Mouse (Mus musculus) forebrain, postnatal 0 days (tissue): ENCODE results near the gene Inpp4b. TPM values are rescaled to one million over a fixed set of nuclear protein-coding genes. Genes with fewer than 3 reads are reported as not detected.

Experiments used
- ATAC-seq: fragments of 200-750 bp; cut with Nextera tagmentation; 2 replicates; pipeline ENCODE4 v1.8.0; 2017; ENCODE audit warnings: mild to moderate bottlenecking, moderate library complexity
- DNase-seq: peaks from one replicate; pipeline ENCODE4 v3.0.0-alpha.2; 2015
- H3K27ac ChIP-seq: fragments of 300-500 bp; sonication (generic); 2 replicates; pipeline ENCODE4 v1.5.1; 2014; ENCODE audit warnings: low read depth, mild to moderate bottlenecking, antibody characterized with exemption, low read length, moderate library complexity, mixed read lengths
- H3K27me3 ChIP-seq: fragments of 300-500 bp; sonication (generic); 2 replicates; pipeline ENCODE4 v1.6.1; 2014; ENCODE audit warnings: mild to moderate bottlenecking, low read length, mixed read lengths; ENCODE audit not compliant: insufficient read depth
- H3K36me3 ChIP-seq: fragments of 300-500 bp; sonication (generic); 2 replicates; pipeline ENCODE4 v1.6.1; 2014; ENCODE audit warnings: mild to moderate bottlenecking, moderate library complexity; ENCODE audit not compliant: insufficient read depth
- H3K4me1 ChIP-seq: fragments of 300-500 bp; sonication (generic); 2 replicates; pipeline ENCODE4 v1.6.1; 2014; ENCODE audit warnings: antibody characterized with exemption; ENCODE audit not compliant: insufficient read depth
- H3K4me2 ChIP-seq: fragments of 300-500 bp; sonication (generic); 2 replicates; pipeline ENCODE4 v1.6.1; 2014; ENCODE audit warnings: low read depth, mild to moderate bottlenecking, moderate library complexity
- H3K4me3 ChIP-seq: fragments of 300-500 bp; sonication (generic); 2 replicates; pipeline ENCODE4 v1.5.1; 2014; ENCODE audit warnings: low read depth, low read length, mixed read lengths
- H3K9ac ChIP-seq: fragments of 300-500 bp; sonication (generic); 2 replicates; pipeline ENCODE4 v1.6.1; 2014; ENCODE audit warnings: mild to moderate bottlenecking
- H3K9me3 ChIP-seq: fragments of 300-500 bp; sonication (generic); 2 replicates; pipeline ENCODE4 v1.6.1; 2016; ENCODE audit warnings: low read length
- CTCF ChIP-seq: sonication (generic); IDR thresholded peaks from 2 replicates; pipeline ENCODE4 v1.5.1; 2016; ENCODE audit warnings: antibody characterized with exemption, control low read depth, low read depth
- WGBS: fragments of 180-500 bp; shearing (Covaris S2); extraction: QIAGEN DNeasy Blood & Tissue Kit; methylation state at CpG from one replicate; pipeline ENCODE4 v1.1.7; 2014; 5-methylcytosine and 5-hydroxymethylcytosine counted together
- polyA plus RNA-seq: library from polyadenylated mRNA; unstranded; fragments of >200 nt; fragmentation: Nextera tagmentation; extraction: Ambion mirVana; gene quantifications from 2 replicates; pipeline ENCODE4 v1.2.1, GENCODE M21; 2015
- total RNA-seq: library from RNA; depleted of rRNA; stranded (reverse); fragments of >200 nt; gene quantifications from 2 replicates; pipeline ENCODE4 v1.2.3, GENCODE M21; 2014

Gene Inpp4b
- total and polyA plus RNA-seq, 2 experiments from 2014 or later = 6.7 to 10.6 TPM

- no peak overlapping the region for H3K4me2 ChIP-seq
- ATAC-seq (no peak), DNase-seq (no peak)
- H3K27me3 ChIP-seq = no peaks in the 10 kb centered on the region
- no peak overlapping the region for H3K27ac ChIP-seq
- 96% methylated on average over 1 of the region's 1 CpGs for WGBS
- H3K4me1 ChIP-seq = no peaks in the 10 kb centered on the region
- H3K36me3 ChIP-seq = no peaks in the 10 kb centered on the region
- no peaks in the 10 kb centered on the region for H3K9me3 ChIP-seq
- H3K4me3 ChIP-seq = no peak overlapping the region
- no peak overlapping the region for H3K9ac ChIP-seq
- TF ChIP-seq CTCF = no peak
These were observed 480.8 kb downstream of the Inpp4b start for GRCm38 (mm10) chr8:81823121-81823520.

DNA sequence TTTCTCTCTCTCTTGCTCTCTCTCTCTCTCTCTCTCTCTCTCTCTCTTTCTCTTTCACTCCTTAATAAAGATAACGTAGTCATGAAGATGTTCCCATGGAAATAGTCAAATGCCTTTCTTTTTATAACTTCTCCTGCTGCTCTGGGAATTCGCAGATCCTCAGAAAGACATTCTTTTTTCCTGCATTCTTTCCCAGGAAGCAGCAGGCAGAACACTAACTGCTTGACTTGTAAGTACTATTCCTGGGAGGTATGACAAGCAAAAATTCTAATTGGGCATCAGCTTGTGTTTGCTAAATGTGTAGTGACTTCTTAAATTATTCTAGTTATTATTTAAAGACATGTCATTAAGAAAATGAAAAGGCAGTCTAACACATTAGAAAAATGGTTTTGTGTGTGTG lies 482.6 kb downstream of the Inpp4b start:
- 33% methylated on average over 2 of the region's 2 CpGs for WGBS
- no peaks in the 10 kb centered on the region for H3K36me3 ChIP-seq
- H3K9ac ChIP-seq = no peak overlapping the region
- H3K9me3 ChIP-seq = no peaks in the 10 kb centered on the region
- TF ChIP-seq CTCF = no peak
- no peaks in the 10 kb centered on the region for H3K27me3 ChIP-seq
- no peaks in the 10 kb centered on the region for H3K4me1 ChIP-seq
- H3K4me2 ChIP-seq = no peak overlapping the region
- no peak overlapping the region for H3K27ac ChIP-seq
- DNase-seq = peak; percentile 32
- ATAC-seq = peak; percentile 70
- H3K4me3 ChIP-seq = no peak overlapping the region

GRCm38 (mm10) chr8:81826406-81826805 lies 484.1 kb downstream of the Inpp4b start:
- WGBS = 73% methylated on average over 2 of the region's 2 CpGs

GRCm38 (mm10) chr8:81827306-81827913 lies 485.1 kb downstream of the Inpp4b start:
- no peak for DNase-seq
- 54% methylated on average over 2 of the region's 2 CpGs for WGBS
- no peak for TF ChIP-seq CTCF
- H3K27ac ChIP-seq = no peak overlapping the region
- H3K9ac ChIP-seq = no peak overlapping the region
- no peaks in the 10 kb centered on the region for H3K36me3 ChIP-seq
- no peaks in the 10 kb centered on the region for H3K9me3 ChIP-seq
- no peak overlapping the region for H3K4me3 ChIP-seq
- no peaks in the 10 kb centered on the region for H3K4me1 ChIP-seq
- H3K4me2 ChIP-seq = no peak overlapping the region
- no peak for ATAC-seq
- no peaks in the 10 kb centered on the region for H3K27me3 ChIP-seq

More at GRCm38 (mm10) chr8:81826406-81826805, 484.1 kb downstream of the Inpp4b start:
- no peaks in the 10 kb centered on the region for H3K9me3 ChIP-seq
- no peak overlapping the region for H3K4me3 ChIP-seq
- TF ChIP-seq CTCF = no peak
- no peaks in the 10 kb centered on the region for H3K36me3 ChIP-seq
- DNase-seq = no peak
- H3K9ac ChIP-seq = no peak overlapping the region
- no peak overlapping the region for H3K4me2 ChIP-seq
- no peak overlapping the region for H3K27ac ChIP-seq
- no peaks in the 10 kb centered on the region for H3K4me1 ChIP-seq
- H3K27me3 ChIP-seq = no peaks in the 10 kb centered on the region
- ATAC-seq = no peak

DNA sequence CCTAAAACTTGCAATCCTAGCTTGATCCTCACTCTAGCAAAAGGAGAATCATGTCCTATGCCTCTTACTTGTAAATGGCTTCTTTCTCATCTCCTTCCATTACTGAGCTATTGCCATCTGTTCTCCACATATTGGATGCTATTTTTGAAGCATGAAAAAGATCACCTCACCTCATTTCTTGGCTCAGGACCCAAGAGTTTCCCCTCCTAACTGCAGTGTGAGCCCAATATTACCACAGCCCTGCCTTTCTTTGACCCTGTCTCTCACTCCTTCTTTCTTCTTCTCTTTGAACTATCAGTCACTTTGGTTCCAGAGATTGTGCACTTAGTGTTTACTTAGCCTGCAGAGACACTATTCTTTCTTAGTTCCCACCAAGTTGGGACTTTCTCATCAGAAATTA lies 489.1 kb downstream of the Inpp4b start:
- H3K4me3 ChIP-seq = no peak overlapping the region
- H3K9me3 ChIP-seq = no peaks in the 10 kb centered on the region
- no peak for DNase-seq
- H3K36me3 ChIP-seq = no peaks in the 10 kb centered on the region
- no peaks in the 10 kb centered on the region for H3K27me3 ChIP-seq
- ATAC-seq = no peak
- H3K4me1 ChIP-seq = no peaks in the 10 kb centered on the region
- H3K9ac ChIP-seq = no peak overlapping the region
- no peak for TF ChIP-seq CTCF
- no peak overlapping the region for H3K27ac ChIP-seq
- no peak overlapping the region for H3K4me2 ChIP-seq

GRCm38 (mm10) chr8:81833852-81834251 lies 491.5 kb downstream of the Inpp4b start:
- H3K4me3 ChIP-seq = no peak overlapping the region
- no peaks in the 10 kb centered on the region for H3K27me3 ChIP-seq
- no peak for DNase-seq
- no peak overlapping the region for H3K9ac ChIP-seq
- TF ChIP-seq CTCF = no peak
- H3K27ac ChIP-seq = no peak overlapping the region
- no peaks in the 10 kb centered on the region for H3K4me1 ChIP-seq
- no peaks in the 10 kb centered on the region for H3K36me3 ChIP-seq
- no peak for ATAC-seq
- H3K4me2 ChIP-seq = no peak overlapping the region
- no peaks in the 10 kb centered on the region for H3K9me3 ChIP-seq

- Histone ChIP-seq H3K9ac (no peak overlapping the region), H3K4me2 (no peak overlapping the region), H3K36me3 (no peaks in the 10 kb centered on the region), H3K27me3 (no peaks in the 10 kb centered on the region), H3K4me3 (no peak overlapping the region), H3K9me3 (no peaks in the 10 kb centered on the region), H3K4me1 (no peaks in the 10 kb centered on the region), H3K27ac (no peak overlapping the region)
- DNase-seq (no peak), ATAC-seq (no peak)
- no peak for TF ChIP-seq CTCF
These were observed 498.2 kb downstream of the Inpp4b start for GRCm38 (mm10) chr8:81840512-81840911.
